Mouse (Mus musculus) neural tube, embryonic 14.5 days (tissue): Measurements from ENCODE around the gene Faxc. TPM values are rescaled to one million over a fixed set of nuclear protein-coding genes. Genes with fewer than 3 reads are reported as not detected.

Experiments
- ATAC-seq: fragments of 200-750 bp; cut with Nextera tagmentation; 2 replicates; pipeline ENCODE4 v1.8.0; 2017; ENCODE audit warnings: low read depth, mild to moderate bottlenecking, moderate TSS enrichment, moderate library complexity
- H3K27ac ChIP-seq: fragments of 300-500 bp; sonication (generic); 2 replicates; pipeline ENCODE4 v1.5.1; 2014; ENCODE audit warnings: low read depth, mild to moderate bottlenecking, control low read depth, low read length, moderate library complexity, mixed read lengths
- H3K27me3 ChIP-seq: fragments of 300-500 bp; sonication (generic); 2 replicates; pipeline ENCODE4 v1.6.1; 2014; ENCODE audit warnings: low read length; ENCODE audit not compliant: control insufficient read depth, insufficient read depth
- H3K36me3 ChIP-seq: fragments of 300-500 bp; sonication (generic); 2 replicates; pipeline ENCODE4 v1.6.1; 2014; ENCODE audit warnings: low read length, mixed read lengths; ENCODE audit not compliant: control insufficient read depth, insufficient read depth
- H3K4me1 ChIP-seq: fragments of 300-500 bp; sonication (generic); 2 replicates; pipeline ENCODE4 v1.6.1; 2014; ENCODE audit warnings: low read length; ENCODE audit not compliant: control insufficient read depth, insufficient read depth
- H3K4me2 ChIP-seq: fragments of 300-500 bp; sonication (generic); 2 replicates; pipeline ENCODE4 v1.6.1; 2014; ENCODE audit warnings: mild to moderate bottlenecking, low read depth, low read length, control low read depth
- H3K4me3 ChIP-seq: fragments of 300-500 bp; sonication (generic); 2 replicates; pipeline ENCODE4 v1.5.1; 2014; ENCODE audit warnings: low read depth, low read length, control low read depth, mixed read lengths
- H3K9ac ChIP-seq: fragments of 300-500 bp; sonication (generic); replicated peaks from 2 replicates; pipeline ENCODE4 v1.6.1; 2014; ENCODE audit warnings: low read depth, mild to moderate bottlenecking, control low read depth, low read length, mixed read lengths
- H3K9me3 ChIP-seq: fragments of 300-500 bp; sonication (generic); 2 replicates; pipeline ENCODE4 v1.6.1; 2016; ENCODE audit warnings: low read length; ENCODE audit not compliant: control insufficient read depth
- WGBS: fragments of 180-500 bp; shearing (Covaris S2); extraction: QIAGEN DNeasy Blood & Tissue Kit; methylation state at CpG from one replicate; pipeline ENCODE4 v1.1.7; 2014; 5-methylcytosine and 5-hydroxymethylcytosine counted together
- polyA plus RNA-seq: library from polyadenylated mRNA; unstranded; fragments of >200 nt; fragmentation: Nextera tagmentation; extraction: Ambion mirVana; gene quantifications from 2 replicates; pipeline ENCODE4 v1.2.1, GENCODE M21; 2014

Gene Faxc
- polyA plus RNA-seq, 1 experiment from 2014 or later, result 23.8 TPM

DNA sequence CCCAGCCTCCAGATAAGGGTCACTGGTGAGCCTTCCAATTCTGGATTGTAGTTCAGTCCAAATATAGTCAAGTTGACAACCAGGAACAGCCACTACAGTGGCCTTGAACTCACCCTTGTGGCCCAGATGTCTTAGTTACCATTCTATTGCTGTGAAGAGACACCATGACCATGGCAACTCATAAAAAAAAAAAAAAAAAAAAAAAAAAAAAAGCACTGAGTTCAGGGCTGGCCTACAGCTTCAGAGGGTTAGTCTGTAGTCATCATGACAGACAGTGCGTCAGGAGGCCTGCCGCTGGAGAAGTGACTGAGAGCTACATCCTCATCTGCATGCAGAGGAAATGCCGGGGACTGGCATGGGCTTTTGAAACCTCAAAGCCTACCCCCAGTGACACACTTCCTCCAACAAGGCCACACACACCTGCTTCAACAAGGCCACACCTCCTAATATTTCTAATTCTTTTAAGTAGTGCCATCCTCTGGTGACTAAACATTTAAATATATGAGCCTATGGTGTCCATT lies 58.5 kb downstream of the Faxc start:
- Histone ChIP-seq H3K4me1 (no peaks in the 10 kb centered on the region), H3K27me3 (no peaks in the 10 kb centered on the region), H3K9me3 (no peaks in the 10 kb centered on the region), H3K36me3 (peaks cover 10% of the 10 kb centered on the region), H3K9ac (no peak overlapping the region), H3K4me3 (no peak overlapping the region), H3K27ac (no peak overlapping the region), H3K4me2 (no peak overlapping the region)
- ATAC-seq, result no peak
- 91% methylated on average over 3 of the region's 3 CpGs for WGBS

GRCm38 (mm10) chr4:21990580-21991235 lies 59.6 kb downstream of the Faxc start:
- ATAC-seq, result peak; percentile 65; the same call in 1 of the 2 replicates
- no peak overlapping the region for H3K9ac ChIP-seq

DNA sequence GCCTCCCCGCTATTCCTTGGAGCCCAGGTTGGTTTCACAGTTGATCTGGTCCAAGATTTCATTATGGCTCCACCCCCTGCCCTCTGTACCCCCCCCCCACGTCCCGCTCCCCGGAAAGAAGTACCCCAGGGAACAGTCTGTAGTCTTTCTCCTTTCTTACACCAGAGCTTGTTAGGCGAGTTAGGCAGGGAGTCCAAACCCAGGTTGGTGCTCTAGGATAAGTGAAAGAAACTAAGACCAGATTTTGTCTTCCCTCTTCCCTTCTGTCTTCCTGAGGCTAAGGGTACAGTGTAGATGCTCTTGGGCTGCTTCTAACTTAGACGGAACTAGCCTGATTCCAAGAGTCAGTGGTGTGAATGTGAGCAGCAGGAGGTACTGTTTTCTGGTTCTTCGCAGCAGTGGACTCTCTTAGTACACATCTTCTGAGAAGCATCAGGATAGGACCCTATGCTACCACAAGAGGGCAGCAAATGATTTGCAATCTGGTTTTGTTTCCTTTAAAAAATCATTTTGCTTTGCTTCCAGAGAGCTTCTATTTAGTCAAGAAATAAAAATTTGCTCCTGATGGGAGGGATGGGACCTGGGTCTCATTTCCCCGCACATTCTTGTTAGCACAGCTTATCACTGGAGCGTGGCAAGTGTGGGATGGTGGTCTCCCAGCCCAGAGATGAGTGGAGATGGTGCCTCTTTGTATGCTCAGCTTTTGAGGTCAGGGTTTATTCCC lies 86.7 kb downstream of the Faxc start:
- ATAC-seq, result peak; percentile 87
- Histone ChIP-seq H3K9me3 (no peaks in the 10 kb centered on the region), H3K4me1 (peaks cover 5% of the 10 kb centered on the region; the same call in 1 of the 2 replicates), H3K27ac (no peak overlapping the region), H3K36me3 (no peaks in the 10 kb centered on the region), H3K4me2 (no peak overlapping the region), H3K4me3 (no peak overlapping the region), H3K9ac (no peak overlapping the region), H3K27me3 (no peaks in the 10 kb centered on the region)
- WGBS, result 17% methylated on average over 9 of the region's 9 CpGs

More at GRCm38 (mm10) chr4:21990580-21991235, 59.6 kb downstream of the Faxc start:
- Histone ChIP-seq H3K4me1 (no peaks in the 10 kb centered on the region), H3K27ac (no peak overlapping the region), H3K27me3 (no peaks in the 10 kb centered on the region), H3K4me3 (no peak overlapping the region), H3K9me3 (no peaks in the 10 kb centered on the region), H3K4me2 (no peak overlapping the region), H3K36me3 (peaks cover 10% of the 10 kb centered on the region)
- WGBS, result 51% methylated on average over 3 of the region's 3 CpGs

DNA sequence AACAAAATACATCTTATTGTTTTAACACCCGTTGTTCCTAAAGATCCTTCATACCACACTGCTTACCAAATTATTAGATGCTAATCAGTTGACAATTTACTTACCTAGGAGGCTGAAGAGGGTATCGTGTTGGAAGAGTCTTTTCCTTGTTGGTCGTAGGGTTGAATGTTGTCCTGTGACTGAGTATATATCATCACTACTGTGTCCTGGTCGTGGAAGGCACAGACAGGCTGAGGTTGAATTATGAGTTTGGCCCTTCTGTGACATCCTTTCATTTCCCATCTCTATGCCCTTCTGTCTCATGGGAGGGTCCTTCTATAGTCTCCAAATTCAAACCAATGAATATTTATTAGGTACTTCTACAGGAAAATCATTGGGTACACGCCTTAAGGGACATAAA lies 87.3 kb downstream of the Faxc start:
- H3K27ac ChIP-seq, result no peak overlapping the region
- peaks cover 5% of the 10 kb centered on the region; the same call in 1 of the 2 replicates for H3K4me1 ChIP-seq
- H3K4me3 ChIP-seq, result no peak overlapping the region
- 17% methylated on average over 5 of the region's 5 CpGs for WGBS
- no peaks in the 10 kb centered on the region for H3K9me3 ChIP-seq
- no peaks in the 10 kb centered on the region for H3K27me3 ChIP-seq
- peak; percentile 64 for ATAC-seq
- H3K4me2 ChIP-seq, result no peak overlapping the region
- H3K9ac ChIP-seq, result no peak overlapping the region
- H3K36me3 ChIP-seq, result no peaks in the 10 kb centered on the region

- ATAC-seq, result no peak
- no peak overlapping the region for H3K4me2 ChIP-seq
- H3K36me3 ChIP-seq, result no peaks in the 10 kb centered on the region
- H3K27ac ChIP-seq, result no peak overlapping the region
- no peaks in the 10 kb centered on the region for H3K9me3 ChIP-seq
- no peak overlapping the region for H3K9ac ChIP-seq
- 47% methylated on average over 2 of the region's 2 CpGs for WGBS
- no peaks in the 10 kb centered on the region for H3K4me1 ChIP-seq
- no peak overlapping the region for H3K4me3 ChIP-seq
- H3K27me3 ChIP-seq, result no peaks in the 10 kb centered on the region
Observed at GRCm38 (mm10) chr4:22029951-22030350, 98.8 kb downstream of the Faxc start.

Other genes with a start within 250 kb of the Faxc start
- gene Prdm13, start 245.4 kb upstream of the Faxc start, polyA plus RNA-seq, result 0.36 and 0.50 TPM in 2 replicates
- gene Ccnc, start 203.6 kb upstream of the Faxc start, polyA plus RNA-seq, result 71.5 and 76.5 TPM in 2 replicates
- gene Usp45, start 164.2 kb upstream of the Faxc start, polyA plus RNA-seq, result 7.3 and 9.6 TPM in 2 replicates
- 22.4 and 25.3 TPM in 2 replicates for gene Tstd3, start 164.1 kb upstream of the Faxc start, polyA plus RNA-seq
- 194 and 225 TPM in 2 replicates for gene Pnisr, start 83.7 kb upstream of the Faxc start, polyA plus RNA-seq
- 14.5 and 14.6 TPM in 2 replicates for gene Coq3, start 51.7 kb upstream of the Faxc start, polyA plus RNA-seq